Mouse (Mus musculus) kidney, embryonic 14.5 days (tissue): ENCODE data around the gene Lonp2. TPM values are rescaled to one million over a fixed set of nuclear protein-coding genes. Genes with fewer than 3 reads are reported as not detected.
A peak's percentile ranks its signal among the peaks of the same experiment; 100 is the strongest.

Source experiments
- ATAC-seq: fragments of 200-750 bp; cut with Nextera tagmentation; 2 replicates; pipeline ENCODE4 v1.8.0; 2017; ENCODE audit warnings: moderate number of reproducible peaks, mild to moderate bottlenecking, moderate TSS enrichment, moderate library complexity; ENCODE audit not compliant: low FRiP score, low TSS enrichment
- H3K27ac ChIP-seq: fragments of 300-500 bp; sonication (generic); 2 replicates; pipeline ENCODE4 v1.5.1; 2014; ENCODE audit warnings: low read depth, mild to moderate bottlenecking, low read length, moderate library complexity, mixed read lengths
- H3K27me3 ChIP-seq: fragments of 300-500 bp; sonication (generic); 2 replicates; pipeline ENCODE4 v1.6.1; 2014; ENCODE audit warnings: mild to moderate bottlenecking, low read length; ENCODE audit not compliant: control insufficient read depth, insufficient read depth
- H3K36me3 ChIP-seq: fragments of 300-500 bp; sonication (generic); 2 replicates; pipeline ENCODE4 v1.6.1; 2014; ENCODE audit warnings: low read length, mixed read lengths; ENCODE audit not compliant: control insufficient read depth, insufficient read depth
- H3K4me1 ChIP-seq: fragments of 300-500 bp; sonication (generic); 2 replicates; pipeline ENCODE4 v1.6.1; 2014; ENCODE audit warnings: low read length, mixed read lengths; ENCODE audit not compliant: control insufficient read depth, insufficient read depth
- H3K4me2 ChIP-seq: fragments of 300-500 bp; sonication (generic); replicated peaks from 2 replicates; pipeline ENCODE4 v1.6.1; 2014; ENCODE audit warnings: low read depth, mild to moderate bottlenecking, low read length
- H3K4me3 ChIP-seq: fragments of 300-500 bp; sonication (generic); 2 replicates; pipeline ENCODE4 v1.5.1; 2014; ENCODE audit warnings: mild to moderate bottlenecking, low read length
- H3K9ac ChIP-seq: fragments of 300-500 bp; sonication (generic); 2 replicates; pipeline ENCODE4 v1.6.1; 2014; ENCODE audit warnings: low read depth, mild to moderate bottlenecking, low read length, moderate library complexity
- H3K9me3 ChIP-seq: fragments of 300-500 bp; sonication (generic); 2 replicates; pipeline ENCODE4 v1.6.1; 2016; ENCODE audit warnings: low read length; ENCODE audit not compliant: control insufficient read depth
- WGBS: fragments of 180-500 bp; shearing (Covaris S2); extraction: QIAGEN DNeasy Blood & Tissue Kit; methylation state at CpG from one replicate; pipeline ENCODE4 v1.1.7; 2014; 5-methylcytosine and 5-hydroxymethylcytosine counted together
- polyA plus RNA-seq: library from polyadenylated mRNA; unstranded; fragments of >200 nt; fragmentation: Nextera tagmentation; extraction: Ambion mirVana; gene quantifications from 2 replicates; pipeline ENCODE4 v1.2.1, GENCODE M21; 2014

Gene Lonp2
- polyA plus RNA-seq, 1 experiment from 2014 or later: 54.8 TPM

DNA sequence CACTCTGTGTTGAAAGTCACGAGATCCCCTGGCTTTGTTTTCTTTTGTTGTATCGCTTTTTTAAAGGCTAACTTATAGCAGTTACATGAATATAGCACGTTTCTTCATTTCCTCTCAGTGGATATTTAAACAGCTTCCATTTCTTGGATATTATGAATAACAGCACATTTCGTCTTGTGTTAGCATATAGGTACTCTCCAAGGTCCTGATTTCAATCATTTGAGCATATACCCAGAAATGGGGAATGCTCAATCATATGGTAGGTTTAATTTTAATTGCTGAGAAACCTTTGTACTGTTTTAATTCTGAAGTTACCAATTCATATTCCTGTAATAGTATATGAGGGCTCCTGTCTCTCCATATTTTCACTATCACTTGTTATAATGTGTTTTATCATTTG is 15.1 kb downstream of the Lonp2 start:
- Histone ChIP-seq H3K27me3 (no peaks in the 10 kb centered on the region), H3K4me1 (no peaks in the 10 kb centered on the region), H3K36me3 (peaks cover 49% of the 10 kb centered on the region), H3K27ac (no peak overlapping the region), H3K9ac (no peak overlapping the region), H3K9me3 (no peaks in the 10 kb centered on the region), H3K4me2 (no peak overlapping the region), H3K4me3 (no peak overlapping the region)
- no peak for ATAC-seq
- 87% methylated on average over 4 of the region's 4 CpGs for WGBS

DNA sequence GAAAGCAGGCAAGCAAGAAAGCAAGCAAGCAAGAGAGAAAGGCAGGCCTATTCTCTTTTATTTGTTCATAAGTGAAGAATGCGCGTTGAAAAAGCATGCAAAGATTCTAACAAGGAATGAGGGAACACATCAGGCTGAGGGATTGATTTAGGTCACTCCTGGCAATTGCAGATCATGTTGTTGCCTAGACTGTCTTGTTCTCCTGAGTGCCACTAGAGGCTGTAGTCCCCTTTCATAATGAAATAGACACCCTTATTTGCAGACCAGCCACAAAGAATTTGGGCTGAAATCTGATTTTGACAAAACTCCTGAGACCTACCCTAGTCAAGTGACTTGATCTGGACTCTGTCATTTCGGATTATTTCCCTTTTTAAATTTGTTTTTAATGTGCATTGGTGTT is 18.8 kb downstream of the Lonp2 start:
- Histone ChIP-seq H3K4me3 (no peak overlapping the region), H3K36me3 (peaks cover 25% of the 10 kb centered on the region), H3K27ac (no peak overlapping the region), H3K4me1 (no peaks in the 10 kb centered on the region), H3K4me2 (no peak overlapping the region), H3K27me3 (no peaks in the 10 kb centered on the region), H3K9me3 (no peaks in the 10 kb centered on the region), H3K9ac (no peak overlapping the region)
- no peak for ATAC-seq
- WGBS: 89% methylated on average over 3 of the region's 3 CpGs

- Histone ChIP-seq H3K4me1 (no peaks in the 10 kb centered on the region), H3K9me3 (no peaks in the 10 kb centered on the region), H3K27me3 (no peaks in the 10 kb centered on the region), H3K27ac (no peak overlapping the region), H3K4me2 (no peak overlapping the region), H3K36me3 (peaks cover 18% of the 10 kb centered on the region), H3K9ac (no peak overlapping the region), H3K4me3 (no peak overlapping the region)
- no peak for ATAC-seq
- 95% methylated on average over 4 of the region's 4 CpGs for WGBS
Observed at GRCm38 (mm10) chr8:86644661-86645060, 20.8 kb downstream of the Lonp2 start.

- Histone ChIP-seq H3K27me3 (no peaks in the 10 kb centered on the region), H3K4me1 (no peaks in the 10 kb centered on the region), H3K27ac (no peak overlapping the region), H3K9ac (no peak overlapping the region), H3K4me2 (no peak overlapping the region), H3K36me3 (peaks cover 22% of the 10 kb centered on the region), H3K4me3 (no peak overlapping the region), H3K9me3 (no peaks in the 10 kb centered on the region)
- WGBS: 86% methylated on average over 3 of the region's 3 CpGs
- ATAC-seq: no peak
Observed at GRCm38 (mm10) chr8:86647771-86648170, 23.9 kb downstream of the Lonp2 start.

- Histone ChIP-seq H3K4me2 (no peak overlapping the region), H3K9ac (no peak overlapping the region), H3K27ac (no peak overlapping the region), H3K4me1 (no peaks in the 10 kb centered on the region), H3K9me3 (no peaks in the 10 kb centered on the region), H3K4me3 (no peak overlapping the region), H3K27me3 (no peaks in the 10 kb centered on the region), H3K36me3 (peaks cover 27% of the 10 kb centered on the region)
- 82% methylated on average over 5 of the region's 5 CpGs for WGBS
- ATAC-seq: no peak
Observed at GRCm38 (mm10) chr8:86651416-86651815, 27.6 kb downstream of the Lonp2 start.

DNA sequence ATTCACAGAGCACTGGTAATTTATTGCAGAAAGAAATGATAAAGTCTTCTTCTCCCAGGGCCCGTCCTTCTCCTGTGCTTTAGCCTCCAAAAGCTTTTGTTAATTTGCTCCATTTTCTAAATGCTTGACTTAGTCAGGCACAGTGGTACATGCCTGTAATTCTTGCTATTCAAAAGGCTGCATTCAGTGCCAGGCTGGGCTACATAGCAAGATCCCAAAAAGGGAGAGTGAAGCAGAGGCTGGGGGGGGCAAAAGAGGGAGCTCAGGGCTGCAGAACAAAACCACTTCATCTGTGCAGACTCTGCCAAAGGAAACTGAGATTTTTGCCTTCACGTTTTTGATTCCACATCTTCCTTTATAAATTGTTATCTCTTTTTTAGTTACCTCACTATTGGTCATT is 28.7 kb downstream of the Lonp2 start:
- H3K36me3 ChIP-seq: peaks cover 27% of the 10 kb centered on the region
- WGBS: 94% methylated on average over 2 of the region's 2 CpGs
- H3K9ac ChIP-seq: no peak overlapping the region
- no peak overlapping the region for H3K27ac ChIP-seq
- no peaks in the 10 kb centered on the region for H3K4me1 ChIP-seq
- H3K4me2 ChIP-seq: no peak overlapping the region
- H3K9me3 ChIP-seq: no peaks in the 10 kb centered on the region
- no peaks in the 10 kb centered on the region for H3K27me3 ChIP-seq
- H3K4me3 ChIP-seq: no peak overlapping the region
- ATAC-seq: no peak

DNA sequence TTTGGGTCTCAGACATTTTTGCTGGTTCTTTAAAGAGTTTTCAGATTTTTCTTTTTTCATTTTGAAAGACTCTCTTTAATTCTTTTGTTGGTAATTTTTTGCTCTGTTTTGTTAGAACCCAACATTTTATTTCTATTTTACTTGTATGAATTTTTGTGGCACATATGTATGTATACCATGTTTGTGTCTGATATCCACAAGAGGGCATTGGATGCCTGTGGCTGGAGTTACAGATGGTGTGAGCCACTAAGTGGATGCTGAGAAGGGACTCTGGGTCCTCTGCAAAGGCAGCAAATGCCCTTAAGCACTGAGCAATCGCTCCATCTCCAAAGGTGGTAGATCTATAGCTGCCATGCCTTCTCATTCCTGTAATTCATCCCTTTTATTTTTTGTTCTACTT is 30.7 kb downstream of the Lonp2 start:
- WGBS: 81% methylated on average over 1 of the region's 1 CpGs
- ATAC-seq: no peak
- H3K4me3 ChIP-seq: no peak overlapping the region

DNA sequence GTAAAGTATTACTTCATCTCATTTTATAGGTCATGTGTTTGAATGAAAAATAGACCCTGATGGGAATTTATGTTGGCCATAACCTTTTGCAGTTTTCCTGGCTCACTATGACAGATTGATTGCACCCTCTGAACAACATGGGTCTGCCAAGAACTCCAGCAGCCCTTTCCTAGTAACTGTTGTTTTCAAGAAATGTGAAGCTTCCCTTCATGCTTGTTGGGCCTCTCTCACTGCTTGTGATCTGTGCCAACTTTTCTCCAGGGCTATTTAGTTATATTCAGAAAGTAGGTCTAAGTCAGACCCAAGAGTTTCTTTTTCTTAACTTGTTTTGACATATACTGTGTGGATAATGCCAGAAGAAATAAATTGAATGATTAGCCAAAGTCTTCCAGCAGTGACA is 44.9 kb downstream of the Lonp2 start:
- ATAC-seq: peak; percentile 78
- H3K36me3 ChIP-seq: peaks cover 18% of the 10 kb centered on the region; the same call in 1 of the 2 replicates
- H3K4me1 ChIP-seq: 0 out of 2 replicates have a peak, but pooled peaks cover 3% of the 10 kb centered on the region
- H3K4me3 ChIP-seq: no peak overlapping the region
- H3K9ac ChIP-seq: no peak overlapping the region
- H3K9me3 ChIP-seq: no peaks in the 10 kb centered on the region
- no peak overlapping the region for H3K27ac ChIP-seq
- H3K27me3 ChIP-seq: no peaks in the 10 kb centered on the region
- no peak overlapping the region for H3K4me2 ChIP-seq

More for the DNA sequence above, 30.7 kb downstream of the Lonp2 start:
- no peaks in the 10 kb centered on the region for H3K4me1 ChIP-seq
- peaks cover 22% of the 10 kb centered on the region for H3K36me3 ChIP-seq
- no peak overlapping the region for H3K4me2 ChIP-seq
- no peak overlapping the region for H3K9ac ChIP-seq
- no peaks in the 10 kb centered on the region for H3K27me3 ChIP-seq
- H3K27ac ChIP-seq: no peak overlapping the region
- H3K9me3 ChIP-seq: no peaks in the 10 kb centered on the region

DNA sequence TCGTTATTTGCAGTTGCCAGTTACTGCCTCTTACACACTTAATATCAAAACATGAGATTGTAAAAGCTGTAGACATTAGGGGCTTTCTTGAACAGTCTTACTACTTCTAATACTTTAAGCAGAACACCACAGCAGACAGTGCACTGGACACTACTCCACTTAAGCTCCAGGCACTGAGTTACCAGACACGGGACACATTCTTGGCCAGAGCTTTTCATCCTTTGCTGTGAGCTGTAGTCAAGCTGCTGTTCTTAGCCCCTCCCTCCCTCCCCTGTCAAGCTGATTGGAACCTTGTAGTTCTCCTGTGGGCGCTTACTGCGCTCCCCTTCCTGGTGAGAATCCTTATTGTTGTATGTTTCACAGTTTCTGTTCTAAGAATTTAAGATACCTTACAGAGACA is 45.4 kb downstream of the Lonp2 start:
- no peak overlapping the region for H3K9ac ChIP-seq
- H3K27me3 ChIP-seq: no peaks in the 10 kb centered on the region
- H3K4me3 ChIP-seq: no peak overlapping the region
- H3K4me2 ChIP-seq: no peak overlapping the region
- 0 out of 2 replicates have a peak overlapping the region, but pooled peaks have one; percentile 24 for H3K27ac ChIP-seq
- ATAC-seq: peak; percentile 49; the same call in 1 of the 2 replicates
- H3K36me3 ChIP-seq: peaks cover 21% of the 10 kb centered on the region; the same call in 1 of the 2 replicates
- no peaks in the 10 kb centered on the region for H3K9me3 ChIP-seq
- 0 out of 2 replicates have a peak, but pooled peaks cover 3% of the 10 kb centered on the region for H3K4me1 ChIP-seq
- 60% methylated on average over 4 of the region's 4 CpGs for WGBS
